Mouse (Mus musculus) E14TG2a.4 (cell line): ENCODE data around the gene Fli1.

Experiments
- H3K27me3 ChIP-seq: 2 replicates; pipeline ENCODE4 v1.6.1; 2014; ENCODE audit warnings: low read length, control low read depth; ENCODE audit not compliant: insufficient read depth
- H3K36me3 ChIP-seq: 2 replicates; pipeline ENCODE4 v1.6.1; 2014; ENCODE audit warnings: low read length, control low read depth; ENCODE audit not compliant: insufficient read depth
- H3K4me1 ChIP-seq: replicated peaks from 2 replicates; pipeline ENCODE4 v1.6.1; 2014; ENCODE audit warnings: low read depth, low read length, control low read depth
- H3K4me3 ChIP-seq: replicated peaks from 2 replicates; pipeline ENCODE4 v1.5.1; 2014; ENCODE audit warnings: mild to moderate bottlenecking, low read length
- H3K9me3 ChIP-seq: 2 replicates; pipeline ENCODE4 v1.6.1; 2014; ENCODE audit warnings: low read length, control low read depth
- CTCF ChIP-seq: conservative IDR thresholded peaks from 2 replicates; pipeline ENCODE4 v1.5.1; 2014; ENCODE audit warnings: low read length
- NANOG ChIP-seq: IDR thresholded peaks from 2 replicates; pipeline ENCODE4 v1.6.1; 2014; ENCODE audit warnings: borderline replicate concordance, low read length, mixed read lengths
- POU5F1 ChIP-seq: IDR thresholded peaks from 2 replicates; pipeline ENCODE4 v1.6.1; 2014; ENCODE audit warnings: low read length, borderline replicate concordance

The Fli1 gene

DNA sequence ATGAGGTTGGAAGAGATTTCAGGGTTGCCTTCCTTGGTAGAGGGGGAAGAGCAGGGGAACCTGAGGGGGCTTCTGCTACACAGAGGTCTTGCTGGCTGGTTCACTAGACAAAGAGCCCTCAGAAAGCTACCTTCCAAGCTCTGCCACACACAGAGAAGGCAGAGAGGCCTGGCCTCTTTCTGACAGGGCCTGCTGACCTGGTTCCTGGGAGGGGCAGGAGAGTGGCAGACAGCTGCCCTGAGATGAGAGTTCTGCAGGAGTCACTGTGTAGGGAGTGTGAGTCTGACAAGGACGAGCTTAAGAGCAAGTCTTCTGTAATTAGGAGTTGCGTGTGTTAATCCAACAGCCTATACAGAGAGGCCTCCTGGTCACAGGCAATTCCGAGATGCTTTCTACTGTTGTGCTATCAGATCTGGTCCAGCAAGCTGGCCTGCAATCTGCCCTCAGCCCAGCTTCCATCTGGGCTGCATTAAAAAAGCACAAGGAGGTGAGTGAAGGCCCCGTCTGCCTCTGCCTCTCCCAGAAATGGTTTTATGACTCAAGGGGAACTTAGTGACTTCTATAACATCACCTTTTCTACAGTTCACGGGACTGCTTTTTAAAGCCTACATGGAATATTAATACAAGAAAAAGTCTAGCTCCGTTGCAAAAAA, 28.1 kb downstream of the Fli1 start:
- Histone ChIP-seq H3K27me3 (peaks cover 28% of the 10 kb centered on the region), H3K4me3 (no peak overlapping the region), H3K36me3 (no peaks in the 10 kb centered on the region), H3K4me1 (peaks cover 14% of the 10 kb centered on the region), H3K9me3 (no peaks in the 10 kb centered on the region)
- TF ChIP-seq CTCF (no peak), NANOG (no peak), POU5F1 (no peak)

DNA sequence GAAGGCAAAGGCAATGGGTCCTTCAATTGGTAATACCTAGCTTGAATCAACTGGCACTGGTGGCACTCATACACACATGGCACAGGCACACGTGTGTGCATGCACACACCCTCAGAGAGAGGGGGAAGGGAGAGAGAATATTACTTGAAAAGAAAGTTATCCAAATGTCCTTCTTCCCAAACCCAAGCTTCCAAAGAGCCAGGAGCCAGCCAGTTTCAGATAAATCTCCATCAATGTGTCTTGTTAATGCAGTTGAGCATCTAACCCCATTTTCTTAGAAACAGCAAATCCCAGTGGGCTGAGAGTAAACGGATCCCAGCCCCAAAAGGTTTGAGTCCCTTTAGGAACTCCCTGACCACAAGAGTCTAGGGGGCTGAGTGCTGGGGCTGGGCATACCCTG, 29.2 kb downstream of the Fli1 start:
- Histone ChIP-seq H3K4me3 (no peak overlapping the region), H3K4me1 (peaks cover 3% of the 10 kb centered on the region), H3K27me3 (peaks cover 24% of the 10 kb centered on the region), H3K36me3 (no peaks in the 10 kb centered on the region), H3K9me3 (no peaks in the 10 kb centered on the region)
- no peak for TF ChIP-seq POU5F1
- no peak for TF ChIP-seq NANOG
- TF ChIP-seq CTCF = no peak

DNA sequence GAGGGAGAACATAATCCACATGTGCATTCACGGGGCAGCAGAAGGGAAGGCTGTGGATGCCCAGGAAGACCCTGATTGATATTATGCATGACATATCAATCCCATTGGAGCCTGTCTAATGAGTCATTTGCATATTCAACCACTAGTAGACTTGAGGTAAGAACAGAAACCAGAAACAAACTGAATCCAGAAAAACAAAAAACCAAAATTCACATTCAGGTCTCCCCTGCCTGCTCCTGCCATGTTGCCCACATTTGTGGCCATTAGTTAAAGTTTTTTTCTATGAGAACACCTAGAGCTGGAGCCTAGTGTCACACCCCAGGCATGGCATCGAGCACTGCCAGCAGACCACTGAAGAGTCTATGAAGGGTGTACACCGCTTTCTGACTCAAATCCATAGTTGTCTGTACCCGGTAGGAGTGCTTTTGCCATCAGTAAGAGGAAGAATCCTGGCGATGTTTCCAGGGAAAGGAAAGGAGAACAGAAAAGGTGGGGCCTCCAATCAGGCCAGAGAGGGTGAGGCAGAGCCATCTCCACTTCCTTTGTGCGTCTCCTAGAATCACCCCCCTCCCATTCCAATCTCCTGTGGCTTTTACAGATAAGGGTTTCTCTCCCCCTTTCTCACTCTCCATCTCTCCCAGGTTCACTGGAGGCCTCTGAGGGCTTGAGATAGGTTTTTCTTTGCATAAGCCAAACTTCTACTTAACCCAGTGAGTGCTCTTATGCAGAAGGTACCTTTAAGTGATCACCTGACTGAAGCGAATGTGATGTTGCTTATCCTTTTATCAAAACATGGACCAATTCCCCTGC, 32.0 kb downstream of the Fli1 start:
- no peaks in the 10 kb centered on the region for H3K9me3 ChIP-seq
- TF ChIP-seq NANOG (no peak), POU5F1 (no peak), CTCF (no peak)
- H3K4me1 ChIP-seq = 0 out of 2 replicates have a peak, but pooled peaks cover 2% of the 10 kb centered on the region
- H3K27me3 ChIP-seq = peaks cover 39% of the 10 kb centered on the region
- no peak overlapping the region for H3K4me3 ChIP-seq
- no peaks in the 10 kb centered on the region for H3K36me3 ChIP-seq

- no peak for TF ChIP-seq POU5F1
- TF ChIP-seq CTCF = no peak
- TF ChIP-seq NANOG = no peak
- no peak overlapping the region for H3K4me3 ChIP-seq
- no peaks in the 10 kb centered on the region for H3K9me3 ChIP-seq
- H3K4me1 ChIP-seq = 0 out of 2 replicates have a peak, but pooled peaks cover 2% of the 10 kb centered on the region
- H3K36me3 ChIP-seq = no peaks in the 10 kb centered on the region
- H3K27me3 ChIP-seq = peaks cover 45% of the 10 kb centered on the region
Measured at GRCm38 (mm10) chr9:32509706-32510156, 32.9 kb downstream of the Fli1 start.

GRCm38 (mm10) chr9:32508648-32509047, 34.0 kb downstream of the Fli1 start:
- Histone ChIP-seq H3K27me3 (peaks cover 50% of the 10 kb centered on the region), H3K9me3 (no peaks in the 10 kb centered on the region), H3K4me3 (no peak overlapping the region), H3K36me3 (no peaks in the 10 kb centered on the region), H3K4me1 (0 out of 2 replicates have a peak, but pooled peaks cover 2% of the 10 kb centered on the region)
- TF ChIP-seq POU5F1 (no peak), NANOG (no peak), CTCF (no peak)

- Histone ChIP-seq H3K27me3 (peaks cover 46% of the 10 kb centered on the region), H3K36me3 (no peaks in the 10 kb centered on the region), H3K4me1 (0 out of 2 replicates have a peak, but pooled peaks cover 2% of the 10 kb centered on the region), H3K4me3 (no peak overlapping the region), H3K9me3 (no peaks in the 10 kb centered on the region)
- TF ChIP-seq POU5F1 = no peak
Measured at GRCm38 (mm10) chr9:32508118-32508517, 34.5 kb downstream of the Fli1 start.

- Histone ChIP-seq H3K36me3 (no peaks in the 10 kb centered on the region), H3K27me3 (peaks cover 46% of the 10 kb centered on the region), H3K9me3 (no peaks in the 10 kb centered on the region), H3K4me3 (no peak overlapping the region), H3K4me1 (0 out of 2 replicates have a peak, but pooled peaks cover 2% of the 10 kb centered on the region)
- TF ChIP-seq POU5F1 (no peak), CTCF (no peak), NANOG (no peak)
Measured at GRCm38 (mm10) chr9:32506866-32507861, 35.5 kb downstream of the Fli1 start.

DNA sequence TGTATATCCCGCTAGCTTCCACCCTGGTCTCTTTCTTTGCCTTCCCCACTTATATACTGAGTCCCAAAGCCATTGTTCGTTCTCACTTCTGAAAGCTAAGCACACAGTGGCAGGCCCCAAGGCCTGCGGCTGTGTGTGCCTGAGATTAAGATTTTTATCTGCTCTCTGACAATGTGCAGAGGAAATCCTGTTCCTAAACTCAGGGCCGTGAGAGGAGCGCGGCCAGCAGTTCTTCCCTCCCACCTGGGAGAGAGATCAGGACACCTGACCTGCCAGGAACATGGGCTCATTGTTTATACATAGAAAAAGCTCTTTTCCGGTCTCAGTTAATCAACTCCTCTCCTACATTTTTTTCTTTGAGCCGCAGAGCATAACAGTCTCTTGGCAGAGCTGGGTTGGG, 36.5 kb downstream of the Fli1 start:
- Histone ChIP-seq H3K9me3 (no peaks in the 10 kb centered on the region), H3K4me1 (0 out of 2 replicates have a peak, but pooled peaks cover 2% of the 10 kb centered on the region), H3K27me3 (peaks cover 46% of the 10 kb centered on the region), H3K4me3 (no peak overlapping the region), H3K36me3 (no peaks in the 10 kb centered on the region)
- TF ChIP-seq POU5F1 (no peak), CTCF (no peak), NANOG (no peak)
